Mouse (Mus musculus): ENCODE results near the gene Gm14180. TPM values are rescaled to one million over a fixed set of nuclear protein-coding genes. Genes with fewer than 3 reads are reported as not detected.

The Gm14180 gene
- polyA plus RNA-seq, 1 experiment from 2014 or later, result not detected

Other genes starting within 250 kb of the Gm14180 start
- gene Krt23, start 241.2 kb downstream of the Gm14180 start, polyA plus RNA-seq (2015; fragmentation: Nextera tagmentation; extraction: Ambion mirVana), result 0.54 and 0.67 TPM in 2 replicates
- not detected in 2 replicates for gene Krt39, start 213.0 kb downstream of the Gm14180 start, polyA plus RNA-seq (2015; fragmentation: Nextera tagmentation; extraction: Ambion mirVana)
- not detected in 2 replicates for gene Krt40, start 191.1 kb downstream of the Gm14180 start, polyA plus RNA-seq (2015; fragmentation: Nextera tagmentation; extraction: Ambion mirVana)
- not detected in 2 replicates for gene Krtap3-3, start 183.4 kb downstream of the Gm14180 start, polyA plus RNA-seq (2015; fragmentation: Nextera tagmentation; extraction: Ambion mirVana)
- not detected in 2 replicates for gene Krtap3-2, start 177.4 kb downstream of the Gm14180 start, polyA plus RNA-seq (2015; fragmentation: Nextera tagmentation; extraction: Ambion mirVana)
- gene Gm11939, start 174.8 kb downstream of the Gm14180 start, polyA plus RNA-seq (2015; fragmentation: Nextera tagmentation; extraction: Ambion mirVana), result not detected in 2 replicates
- not detected in 2 replicates for gene Krtap3-1, start 167.7 kb downstream of the Gm14180 start, polyA plus RNA-seq (2015; fragmentation: Nextera tagmentation; extraction: Ambion mirVana)
- gene Krtap1-5, start 153.3 kb downstream of the Gm14180 start, polyA plus RNA-seq (2015; fragmentation: Nextera tagmentation; extraction: Ambion mirVana), result not detected in 2 replicates
- not detected in 2 replicates for gene Krtap1-4, start 150.6 kb downstream of the Gm14180 start, polyA plus RNA-seq (2015; fragmentation: Nextera tagmentation; extraction: Ambion mirVana)
- not detected in 2 replicates for gene Krtap1-3, start 143.0 kb downstream of the Gm14180 start, polyA plus RNA-seq (2015; fragmentation: Nextera tagmentation; extraction: Ambion mirVana)
- not detected in 2 replicates for gene Krtap9-3, start 136.2 kb downstream of the Gm14180 start, polyA plus RNA-seq (2015; fragmentation: Nextera tagmentation; extraction: Ambion mirVana)
- gene Gm11938, start 131.0 kb downstream of the Gm14180 start, polyA plus RNA-seq (2015; fragmentation: Nextera tagmentation; extraction: Ambion mirVana), result not detected in 2 replicates
- not detected in 2 replicates for gene Gm11937, start 124.1 kb downstream of the Gm14180 start, polyA plus RNA-seq (2015; fragmentation: Nextera tagmentation; extraction: Ambion mirVana)
- not detected in 2 replicates for gene Krtap2-4, start 119.4 kb downstream of the Gm14180 start, polyA plus RNA-seq (2015; fragmentation: Nextera tagmentation; extraction: Ambion mirVana)
- gene Gm11562, start 113.9 kb downstream of the Gm14180 start, polyA plus RNA-seq (2015; fragmentation: Nextera tagmentation; extraction: Ambion mirVana), result not detected in 2 replicates
- not detected in 2 replicates for gene Krtap4-1, start 106.1 kb downstream of the Gm14180 start, polyA plus RNA-seq (2015; fragmentation: Nextera tagmentation; extraction: Ambion mirVana)
- gene Krtap4-2, start 99.2 kb downstream of the Gm14180 start, polyA plus RNA-seq (2015; fragmentation: Nextera tagmentation; extraction: Ambion mirVana), result not detected in 2 replicates
- gene Krtap4-7, start 90.2 kb downstream of the Gm14180 start, polyA plus RNA-seq (2015; fragmentation: Nextera tagmentation; extraction: Ambion mirVana), result not detected in 2 replicates
- not detected in 2 replicates for gene Gm11555, start 84.1 kb downstream of the Gm14180 start, polyA plus RNA-seq (2015; fragmentation: Nextera tagmentation; extraction: Ambion mirVana)
- gene Gm11563, start 75.3 kb downstream of the Gm14180 start, polyA plus RNA-seq (2015; fragmentation: Nextera tagmentation; extraction: Ambion mirVana), result not detected in 2 replicates
- gene Krtap4-6, start 68.3 kb downstream of the Gm14180 start, polyA plus RNA-seq (2015; fragmentation: Nextera tagmentation; extraction: Ambion mirVana), result not detected in 2 replicates
- gene Gm14190, start 43.5 kb downstream of the Gm14180 start, polyA plus RNA-seq (2015; fragmentation: Nextera tagmentation; extraction: Ambion mirVana), result not detected in 2 replicates
- not detected in 2 replicates for gene Gm11595, start 38.6 kb upstream of the Gm14180 start, polyA plus RNA-seq (2015; fragmentation: Nextera tagmentation; extraction: Ambion mirVana)
- not detected in 2 replicates for gene Krtap4-8, start 46.4 kb upstream of the Gm14180 start, polyA plus RNA-seq (2015; fragmentation: Nextera tagmentation; extraction: Ambion mirVana)
- not detected in 2 replicates for gene Krtap4-9, start 50.9 kb upstream of the Gm14180 start, polyA plus RNA-seq (2015; fragmentation: Nextera tagmentation; extraction: Ambion mirVana)
- gene Gm11596, start 59.2 kb upstream of the Gm14180 start, polyA plus RNA-seq (2015; fragmentation: Nextera tagmentation; extraction: Ambion mirVana), result not detected in 2 replicates
- not detected in 2 replicates for gene Gm11569, start 64.6 kb upstream of the Gm14180 start, polyA plus RNA-seq (2015; fragmentation: Nextera tagmentation; extraction: Ambion mirVana)
- gene Gm11554, start 70.2 kb upstream of the Gm14180 start, polyA plus RNA-seq (2015; fragmentation: Nextera tagmentation; extraction: Ambion mirVana), result not detected in 2 replicates
- not detected in 2 replicates for gene Krtap4-13, start 75.6 kb upstream of the Gm14180 start, polyA plus RNA-seq (2015; fragmentation: Nextera tagmentation; extraction: Ambion mirVana)
- gene Gm11564, start 81.4 kb upstream of the Gm14180 start, polyA plus RNA-seq (2015; fragmentation: Nextera tagmentation; extraction: Ambion mirVana), result not detected in 2 replicates
- not detected in 2 replicates for gene 2300003K06Rik, start 103.8 kb upstream of the Gm14180 start, polyA plus RNA-seq (2015; fragmentation: Nextera tagmentation; extraction: Ambion mirVana)
- not detected in 2 replicates for gene Krtap4-16, start 117.3 kb upstream of the Gm14180 start, polyA plus RNA-seq (2015; fragmentation: Nextera tagmentation; extraction: Ambion mirVana)
- not detected in 2 replicates for gene Gm11568, start 123.6 kb upstream of the Gm14180 start, polyA plus RNA-seq (2015; fragmentation: Nextera tagmentation; extraction: Ambion mirVana)
- not detected in 2 replicates for gene Gm11559, start 130.2 kb upstream of the Gm14180 start, polyA plus RNA-seq (2015; fragmentation: Nextera tagmentation; extraction: Ambion mirVana)
- gene Krtap9-1, start 139.1 kb upstream of the Gm14180 start, polyA plus RNA-seq (2015; fragmentation: Nextera tagmentation; extraction: Ambion mirVana), result not detected in 2 replicates
- not detected in 2 replicates for gene Gm11567, start 144.9 kb upstream of the Gm14180 start, polyA plus RNA-seq (2015; fragmentation: Nextera tagmentation; extraction: Ambion mirVana)
- not detected in 2 replicates for gene Krtap31-1, start 173.6 kb upstream of the Gm14180 start, polyA plus RNA-seq (2015; fragmentation: Nextera tagmentation; extraction: Ambion mirVana)
- gene Gm11565, start 180.5 kb upstream of the Gm14180 start, polyA plus RNA-seq (2015; fragmentation: Nextera tagmentation; extraction: Ambion mirVana), result not detected in 2 replicates
- not detected in 2 replicates for gene Krtap31-2, start 202.0 kb upstream of the Gm14180 start, polyA plus RNA-seq (2015; fragmentation: Nextera tagmentation; extraction: Ambion mirVana)
- gene Krtap9-5, start 214.2 kb upstream of the Gm14180 start, polyA plus RNA-seq (2015; fragmentation: Nextera tagmentation; extraction: Ambion mirVana), result not detected in 2 replicates
- gene Krtap29-1, start 244.8 kb upstream of the Gm14180 start, polyA plus RNA-seq (2015; fragmentation: Nextera tagmentation; extraction: Ambion mirVana), result not detected in 2 replicates